Mouse (Mus musculus) erythroblast, embryonic 14.5 days (primary cell): Measurements from ENCODE around the gene Gm48551. TPM values are rescaled to one million over a fixed set of nuclear protein-coding genes. Genes with fewer than 3 reads are reported as not detected.

Experiments used
- H3K27me3 ChIP-seq: 2 replicates; pipeline ENCODE4 v1.6.1; 2012; ENCODE audit warnings: inconsistent platforms; ENCODE audit not compliant: control insufficient read depth
- H3K36me3 ChIP-seq: 2 replicates; pipeline ENCODE4 v1.6.1; 2012; ENCODE audit warnings: mild to moderate bottlenecking, inconsistent platforms; ENCODE audit not compliant: control insufficient read depth
- H3K4me1 ChIP-seq: 2 replicates; pipeline ENCODE4 v1.6.1; 2012; ENCODE audit warnings: inconsistent platforms; ENCODE audit not compliant: control insufficient read depth
- H3K4me3 ChIP-seq: replicated peaks from 2 replicates; pipeline ENCODE3; 2012; ENCODE audit warnings: moderate library complexity, mild to moderate bottlenecking, inconsistent platforms
- H3K9me3 ChIP-seq: 2 replicates; pipeline ENCODE4 v1.6.1; 2012; ENCODE audit warnings: low read length, inconsistent platforms, mixed read lengths; ENCODE audit not compliant: control insufficient read depth
- GATA1 ChIP-seq: IDR thresholded peaks from 2 replicates; pipeline ENCODE4 v1.6.1; 2012; ENCODE audit warnings: low read length, inconsistent platforms, mixed read lengths
- TAL1 ChIP-seq: IDR thresholded peaks from 3 replicates; pipeline ENCODE4 v1.6.1; 2012; ENCODE audit warnings: low read length, inconsistent platforms, mixed read lengths
- polyA plus RNA-seq: library from polyadenylated mRNA; stranded (reverse); fragments of >175 nt; gene quantifications from 2 replicates; pipeline ENCODE4 v1.2.3, GENCODE M21; 2012

The Gm48551 gene
- polyA plus RNA-seq, 1 experiment, result 0.20 TPM

- Histone ChIP-seq H3K4me1 (peaks cover 49% of the 10 kb centered on the region), H3K4me3 (no peak overlapping the region)
- TF ChIP-seq TAL1 (no peak), GATA1 (no peak)
Measured at GRCm38 (mm10) chr10:81405588-81406201, 21.4 kb downstream of the Gm48551 start.

GRCm38 (mm10) chr10:81406504-81407440 lies 22.5 kb downstream of the Gm48551 start:
- H3K9me3 ChIP-seq, result no peaks in the 10 kb centered on the region; the same call in 1 of the 2 replicates
- no peaks in the 10 kb centered on the region; the same call in 1 of the 2 replicates for H3K36me3 ChIP-seq
- no peak for TF ChIP-seq GATA1
- TF ChIP-seq TAL1, result no peak
- H3K27me3 ChIP-seq, result peaks cover 61% of the 10 kb centered on the region
- peaks cover 47% of the 10 kb centered on the region for H3K4me1 ChIP-seq
- no peak overlapping the region for H3K4me3 ChIP-seq

More at GRCm38 (mm10) chr10:81405588-81406201, 21.4 kb downstream of the Gm48551 start:
- H3K36me3 ChIP-seq, result no peaks in the 10 kb centered on the region; the same call in 1 of the 2 replicates
- no peaks in the 10 kb centered on the region; the same call in 1 of the 2 replicates for H3K9me3 ChIP-seq
- H3K27me3 ChIP-seq, result peaks cover 63% of the 10 kb centered on the region

- H3K9me3 ChIP-seq, result no peaks in the 10 kb centered on the region; the same call in 1 of the 2 replicates
- no peak overlapping the region for H3K4me3 ChIP-seq
- peaks cover 41% of the 10 kb centered on the region for H3K4me1 ChIP-seq
- no peaks in the 10 kb centered on the region; the same call in 1 of the 2 replicates for H3K36me3 ChIP-seq
- H3K27me3 ChIP-seq, result peaks cover 59% of the 10 kb centered on the region
- TF ChIP-seq TAL1 (no peak), GATA1 (no peak)
Measured at GRCm38 (mm10) chr10:81407539-81408423, 23.5 kb downstream of the Gm48551 start.

- no peaks in the 10 kb centered on the region; the same call in 1 of the 2 replicates for H3K36me3 ChIP-seq
- TF ChIP-seq GATA1 (no peak), TAL1 (no peak)
- H3K4me1 ChIP-seq, result peaks cover 39% of the 10 kb centered on the region
- H3K27me3 ChIP-seq, result peaks cover 55% of the 10 kb centered on the region
- no peak overlapping the region for H3K4me3 ChIP-seq
- H3K9me3 ChIP-seq, result no peaks in the 10 kb centered on the region; the same call in 1 of the 2 replicates
Measured at GRCm38 (mm10) chr10:81408424-81408729, 24.1 kb downstream of the Gm48551 start.

GRCm38 (mm10) chr10:81408871-81409291 lies 24.6 kb downstream of the Gm48551 start:
- no peaks in the 10 kb centered on the region; the same call in 1 of the 2 replicates for H3K9me3 ChIP-seq
- peaks cover 42% of the 10 kb centered on the region for H3K4me1 ChIP-seq
- peaks cover 52% of the 10 kb centered on the region for H3K27me3 ChIP-seq
- no peaks in the 10 kb centered on the region; the same call in 1 of the 2 replicates for H3K36me3 ChIP-seq
- no peak overlapping the region for H3K4me3 ChIP-seq
- TF ChIP-seq TAL1, result no peak
- TF ChIP-seq GATA1, result no peak

- H3K36me3 ChIP-seq, result no peaks in the 10 kb centered on the region; the same call in 1 of the 2 replicates
- peaks cover 43% of the 10 kb centered on the region for H3K4me1 ChIP-seq
- H3K9me3 ChIP-seq, result no peaks in the 10 kb centered on the region; the same call in 1 of the 2 replicates
- peaks cover 48% of the 10 kb centered on the region for H3K27me3 ChIP-seq
- TF ChIP-seq GATA1 (no peak), TAL1 (no peak)
- H3K4me3 ChIP-seq, result no peak overlapping the region
Measured at GRCm38 (mm10) chr10:81409330-81409729, 25.1 kb downstream of the Gm48551 start.

GRCm38 (mm10) chr10:81410350-81410749 lies 26.1 kb downstream of the Gm48551 start:
- H3K4me1 ChIP-seq, result peaks cover 38% of the 10 kb centered on the region

GRCm38 (mm10) chr10:81410981-81411380 lies 26.7 kb downstream of the Gm48551 start:
- Histone ChIP-seq H3K27me3 (peaks cover 33% of the 10 kb centered on the region), H3K9me3 (no peaks in the 10 kb centered on the region; the same call in 1 of the 2 replicates), H3K4me3 (no peak overlapping the region), H3K4me1 (peaks cover 38% of the 10 kb centered on the region), H3K36me3 (no peaks in the 10 kb centered on the region; the same call in 1 of the 2 replicates)
- TF ChIP-seq GATA1 (no peak), TAL1 (no peak)

More at GRCm38 (mm10) chr10:81410350-81410749, 26.1 kb downstream of the Gm48551 start:
- peaks cover 39% of the 10 kb centered on the region for H3K27me3 ChIP-seq
- H3K4me3 ChIP-seq, result no peak overlapping the region
- no peaks in the 10 kb centered on the region; the same call in 1 of the 2 replicates for H3K36me3 ChIP-seq
- TF ChIP-seq GATA1, result no peak
- TF ChIP-seq TAL1, result no peak
- H3K9me3 ChIP-seq, result no peaks in the 10 kb centered on the region; the same call in 1 of the 2 replicates
